1 mouse cellular context compared by ENCODE assay signal in genomic region chr12:69892371-69893251, GRCm38 (mm10).
TF ChIP-seq lines count a peak whose summit lies in the region.

TSS of gene Atl1 (plus strand) at chr12:69892614.
TSS of gene Map4k5 (minus strand) at chr12:69893200.

TF ChIP-seq in CH12.LX, 34 proteins besides CTCF, POLR2A, EP300 and RAD21 (continued from another document):
- TF ChIP-seq MAX (IDR thresholded peaks at IDR 0.05; ENCODE audit: low read length) (peak; percentile 68; the same call in 1 of the 2 replicates), MYC (IDR thresholded peaks at IDR 0.05; ENCODE audit: low read depth, low read length) (0 out of 2 replicates have a peak, but pooled peaks have one; percentile 27), RCOR1 (conservative IDR thresholded peaks at IDR 0.05; ENCODE audit: low read depth, low read length) (no peak), BHLHE40 (IDR thresholded peaks at IDR 0.05; ENCODE audit: low read depth, low read length) (peak; percentile 44), TCF12 (IDR thresholded peaks at IDR 0.05; ENCODE audit: low read depth, low read length) (peak; percentile 69; the same call in 1 of the 2 replicates)
